Mouse (Mus musculus): Measurements from ENCODE around the gene Mmp27. TPM values are rescaled to one million over a fixed set of nuclear protein-coding genes. Genes with fewer than 3 reads are reported as not detected.
A peak's percentile ranks its signal among the peaks of the same experiment; 100 is the strongest.

The Mmp27 gene
- total RNA-seq, 2 experiments from 2014 or later: not detected

DNA sequence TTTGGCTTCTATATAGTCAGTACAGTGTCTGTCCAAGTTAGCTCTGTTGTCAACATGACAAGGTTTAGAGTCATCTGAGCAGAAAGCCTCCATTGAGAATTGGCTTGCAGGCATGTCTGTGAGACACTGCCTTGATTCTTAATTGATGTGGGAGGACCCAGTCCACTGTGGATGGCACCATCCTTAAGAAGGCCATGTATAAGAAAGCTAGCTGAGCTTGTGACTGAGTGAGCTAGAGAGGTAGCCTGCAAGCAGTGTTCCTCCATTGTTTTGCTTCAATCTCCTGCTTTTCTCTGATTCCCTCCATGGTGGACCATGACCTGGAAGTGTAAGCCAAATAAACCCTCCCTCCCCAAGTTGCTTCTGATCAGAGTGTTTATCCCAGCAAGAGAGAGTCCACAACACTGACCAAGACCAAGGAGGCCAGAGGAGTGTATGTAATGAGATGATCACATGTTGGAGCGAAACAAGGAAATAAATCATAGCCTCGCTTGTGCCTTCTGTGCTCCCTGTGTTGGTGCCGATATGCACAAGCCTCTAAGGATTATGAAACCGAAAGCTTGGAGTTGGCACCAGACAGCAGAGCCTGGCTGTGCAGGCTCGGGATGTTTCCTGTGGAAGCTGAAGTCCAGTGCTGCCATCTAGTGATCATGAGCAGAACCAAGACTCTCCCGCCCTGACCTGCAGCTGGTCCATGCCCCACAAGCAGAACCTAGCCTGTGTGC lies 23.8 kb downstream of the Mmp27 start:
- peak; percentile 63; the same call in 1 of the 2 replicates for ATAC-seq (replicated peaks; ENCODE audit: low FRiP score, poor library complexity, severe bottlenecking)

DNA sequence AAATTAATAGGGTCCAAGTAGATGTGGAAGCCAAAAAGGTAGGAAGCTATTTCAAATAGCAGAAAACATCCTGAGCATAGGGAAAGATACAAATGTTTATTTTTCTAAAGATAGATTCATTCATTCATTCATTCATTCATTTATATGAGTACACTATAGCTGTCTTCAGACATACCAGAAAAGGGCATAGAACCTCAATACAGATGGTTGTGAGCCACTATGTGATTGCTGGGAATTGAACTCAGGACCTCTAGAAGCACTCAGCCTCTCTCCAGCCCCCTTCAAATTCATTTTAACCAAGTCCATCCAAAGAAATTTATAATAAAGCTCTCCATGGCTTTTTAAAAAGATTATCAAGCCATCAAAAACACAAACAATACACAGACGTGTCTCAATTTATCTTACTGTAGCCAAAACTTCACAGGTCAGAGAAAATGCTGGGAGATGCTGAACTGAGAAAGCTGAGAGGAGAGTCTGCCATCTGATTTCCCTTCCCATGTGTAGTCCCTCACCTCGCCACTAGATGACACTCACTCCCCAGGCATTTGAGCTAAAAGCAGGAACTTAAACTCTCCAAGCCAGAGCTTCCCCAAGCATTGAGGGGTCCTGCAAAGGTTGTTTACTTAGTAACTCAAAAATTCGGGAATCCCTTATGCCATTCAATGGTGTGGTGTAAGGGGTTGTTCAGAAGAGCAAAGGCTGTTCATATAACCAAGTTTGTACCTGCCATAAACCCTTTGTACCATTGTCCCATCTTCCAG lies 32.0 kb downstream of the Mmp27 start:
- ATAC-seq (replicated peaks; ENCODE audit: low FRiP score, poor library complexity, severe bottlenecking): 0 out of 2 replicates have a peak, but pooled peaks have one; percentile 30

DNA sequence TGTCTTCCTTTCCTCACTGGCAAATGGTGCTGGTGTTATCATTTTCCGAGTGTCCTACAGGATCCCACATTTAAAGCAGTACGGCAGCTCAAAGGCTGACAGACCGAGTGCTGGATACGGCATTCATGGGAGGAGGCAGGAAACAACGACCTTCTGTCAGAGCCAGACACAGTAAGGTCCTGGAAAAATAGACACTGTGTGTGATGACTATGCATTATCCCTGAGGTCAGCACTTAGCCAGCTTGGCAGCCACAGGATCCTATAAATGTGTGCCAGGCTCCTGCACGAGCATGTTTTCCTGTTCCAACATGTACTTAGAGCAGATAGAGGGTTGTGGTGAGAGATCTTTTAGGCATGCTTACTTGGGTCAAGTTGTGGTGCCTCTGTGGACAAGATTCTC lies 32.8 kb downstream of the Mmp27 start:
- ATAC-seq (replicated peaks; ENCODE audit: low FRiP score, poor library complexity, severe bottlenecking): no peak

DNA sequence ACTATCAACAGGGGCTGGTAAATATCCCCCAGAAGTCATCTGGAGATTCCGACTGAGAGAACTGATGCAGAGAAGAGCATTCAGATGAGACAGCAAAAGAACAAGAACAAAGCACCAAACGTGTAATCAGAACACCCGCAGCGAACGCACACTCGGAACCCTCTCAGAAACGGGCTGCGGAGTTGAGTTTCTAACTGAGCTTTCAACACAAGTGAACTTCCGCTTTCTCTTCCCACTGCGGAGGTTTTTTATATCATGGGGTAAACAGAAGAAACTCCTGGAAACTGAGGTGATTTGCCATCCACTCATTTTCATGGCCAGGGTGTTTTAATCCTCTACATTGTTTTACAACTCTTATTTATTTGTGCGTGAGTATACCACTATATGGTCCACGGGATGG lies 34.4 kb downstream of the Mmp27 start:
- ATAC-seq (replicated peaks; ENCODE audit: low FRiP score, poor library complexity, severe bottlenecking): no peak

DNA sequence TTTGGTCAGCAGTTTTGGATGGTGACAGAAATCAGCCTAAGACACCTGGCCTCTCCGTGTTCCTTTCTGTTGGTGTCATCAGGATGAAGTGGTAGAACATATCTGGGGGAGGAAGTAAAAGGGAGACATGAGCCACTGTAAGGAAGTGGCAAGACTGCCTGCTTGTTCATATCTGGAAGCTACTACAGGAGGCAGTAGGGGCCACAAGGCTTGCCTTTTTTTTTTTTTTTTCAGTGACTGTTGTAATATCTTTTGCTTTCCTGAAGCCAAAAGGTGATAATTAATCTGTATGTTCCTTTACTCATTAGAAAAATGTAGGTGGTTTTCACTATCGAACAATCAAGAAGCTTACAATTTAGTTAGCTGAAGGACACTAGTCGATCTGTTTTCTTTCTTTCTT lies 51.4 kb downstream of the Mmp27 start:
- no peak for ATAC-seq (replicated peaks; ENCODE audit: low FRiP score, poor library complexity, severe bottlenecking)

DNA sequence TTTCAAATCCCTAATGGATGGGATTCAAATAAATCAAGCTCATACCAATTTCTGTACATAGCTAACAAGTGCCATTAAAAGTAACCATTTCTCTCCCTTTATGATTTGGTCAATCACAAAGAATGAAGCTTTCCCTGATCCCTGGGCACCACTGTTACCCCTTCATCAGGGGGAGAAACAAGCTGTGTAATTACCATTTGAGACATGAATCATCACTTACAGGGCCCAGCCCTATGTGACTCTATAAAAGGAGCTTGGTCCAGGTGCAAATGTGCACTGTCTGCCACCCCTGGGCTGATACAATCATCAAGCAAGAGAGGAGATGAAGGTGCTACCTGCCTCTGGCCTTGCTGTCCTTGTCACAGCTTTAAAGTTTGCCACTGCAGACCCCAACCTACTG lies 56.7 kb downstream of the Mmp27 start, which contains the start of gene Mmp20:
TSS of gene Mmp20 (plus strand) at position 301 of the 400 bp plus-strand sequence.
- ATAC-seq (replicated peaks; ENCODE audit: low FRiP score, poor library complexity, severe bottlenecking): no peak

Other genes with a start within 250 kb of the Mmp27 start
- not detected in 2 replicates for gene Mmp12, start 227.0 kb upstream of the Mmp27 start, total RNA-seq (2015; ENCODE audit: low replicate concordance)
- gene Mmp12, start 227.0 kb upstream of the Mmp27 start, total RNA-seq (2017; ENCODE audit: low replicate concordance): not detected in 2 replicates
- gene Mmp1b, start 183.3 kb upstream of the Mmp27 start, total RNA-seq (2015; ENCODE audit: low replicate concordance): not detected in 2 replicates
- not detected in 2 replicates for gene Mmp1b, start 183.3 kb upstream of the Mmp27 start, total RNA-seq (2017; ENCODE audit: low replicate concordance)
- gene Mmp3, start 125.6 kb upstream of the Mmp27 start, total RNA-seq (2015; ENCODE audit: low replicate concordance): not detected in 2 replicates
- not detected in 2 replicates for gene Mmp3, start 125.6 kb upstream of the Mmp27 start, total RNA-seq (2017; ENCODE audit: low replicate concordance)
- not detected in 2 replicates for gene Mmp10, start 69.0 kb upstream of the Mmp27 start, total RNA-seq (2015; ENCODE audit: low replicate concordance)
- not detected in 2 replicates for gene Mmp10, start 69.0 kb upstream of the Mmp27 start, total RNA-seq (2017; ENCODE audit: low replicate concordance)
- 25.6 and 53.0 TPM in 2 replicates for gene Mmp8, start 12.9 kb upstream of the Mmp27 start, total RNA-seq (2015; ENCODE audit: low replicate concordance)
- 34.0 and 41.5 TPM in 2 replicates for gene Mmp8, start 12.9 kb upstream of the Mmp27 start, total RNA-seq (2017; ENCODE audit: low replicate concordance)
- not detected in 2 replicates for gene Mmp20, start 56.8 kb downstream of the Mmp27 start, total RNA-seq (2015; ENCODE audit: low replicate concordance)
- gene Mmp20, start 56.8 kb downstream of the Mmp27 start, total RNA-seq (2017; ENCODE audit: low replicate concordance): not detected in 2 replicates
- not detected in 2 replicates for gene Mmp7, start 120.7 kb downstream of the Mmp27 start, total RNA-seq (2015; ENCODE audit: low replicate concordance)
- not detected in 2 replicates for gene Mmp7, start 120.7 kb downstream of the Mmp27 start, total RNA-seq (2017; ENCODE audit: low replicate concordance)
- 57.3 and 114 TPM in 2 replicates for gene Tmem123, start 192.6 kb downstream of the Mmp27 start, total RNA-seq (2015; ENCODE audit: low replicate concordance)
- gene Tmem123, start 192.6 kb downstream of the Mmp27 start, total RNA-seq (2017; ENCODE audit: low replicate concordance): 46.1 and 53.9 TPM in 2 replicates

All from erythroid progenitor cell, adult 5-6 weeks (primary cell).